Mouse (Mus musculus) hindbrain, embryonic 14.5 days (tissue): ENCODE measurements at regions not wholly inside any gene's neighbourhood (a gene's known extent, or its start where the extent isn't known, plus 50 kb on each side); places are given as distances from the start of the nearest gene placed in this dataset.

ENCODE experiments used
- ATAC-seq: fragments of 200-750 bp; cut with Nextera tagmentation; 2 replicates; pipeline ENCODE4 v1.8.0; 2017; ENCODE audit warnings: moderate number of reproducible peaks, mild to moderate bottlenecking, moderate TSS enrichment, moderate library complexity; ENCODE audit not compliant: low FRiP score
- DNase-seq: peaks from one replicate; pipeline ENCODE4 v3.0.0-alpha.2; 2015; ENCODE audit warnings: low spot score
- H3K27ac ChIP-seq: fragments of 300-500 bp; sonication (generic); 2 replicates; pipeline ENCODE4 v1.5.1; 2014; ENCODE audit warnings: mild to moderate bottlenecking, moderate library complexity
- H3K27me3 ChIP-seq: fragments of 300-500 bp; sonication (generic); 2 replicates; pipeline ENCODE4 v1.6.1; 2014; ENCODE audit warnings: mild to moderate bottlenecking, low read length, mixed read lengths; ENCODE audit not compliant: control insufficient read depth, insufficient read depth
- H3K36me3 ChIP-seq: fragments of 300-500 bp; sonication (generic); replicated peaks from 2 replicates; pipeline ENCODE4 v1.6.1; 2014; ENCODE audit not compliant: control insufficient read depth, insufficient read depth
- H3K4me1 ChIP-seq: fragments of 300-500 bp; sonication (generic); replicated peaks from 2 replicates; pipeline ENCODE4 v1.6.1; 2014; ENCODE audit warnings: antibody characterized with exemption, low read length, mixed read lengths; ENCODE audit not compliant: control insufficient read depth, insufficient read depth
- H3K4me2 ChIP-seq: fragments of 300-500 bp; sonication (generic); replicated peaks from 2 replicates; pipeline ENCODE4 v1.6.1; 2014; ENCODE audit warnings: mild to moderate bottlenecking, moderate library complexity
- H3K4me3 ChIP-seq: fragments of 300-500 bp; sonication (generic); replicated peaks from 2 replicates; pipeline ENCODE4 v1.5.1; 2014; ENCODE audit warnings: mild to moderate bottlenecking, low read length
- H3K9ac ChIP-seq: fragments of 300-500 bp; sonication (generic); 2 replicates; pipeline ENCODE4 v1.6.1; 2014
- H3K9me3 ChIP-seq: fragments of 300-500 bp; sonication (generic); 2 replicates; pipeline ENCODE4 v1.6.1; 2016; ENCODE audit warnings: low read length; ENCODE audit not compliant: control insufficient read depth
- WGBS: fragments of 180-500 bp; shearing (Covaris S2); extraction: QIAGEN DNeasy Blood & Tissue Kit; methylation state at CpG from one replicate; pipeline ENCODE4 v1.1.7; 2014; 5-methylcytosine and 5-hydroxymethylcytosine counted together

GRCm38 (mm10) chr15:26953818-26954385 is 58.5 kb upstream of the Fbxl7 start:
- Histone ChIP-seq H3K36me3 (no peaks in the 10 kb centered on the region), H3K4me2 (no peak overlapping the region), H3K27me3 (no peaks in the 10 kb centered on the region), H3K9ac (no peak overlapping the region), H3K9me3 (no peaks in the 10 kb centered on the region), H3K27ac (no peak overlapping the region), H3K4me1 (no peaks in the 10 kb centered on the region), H3K4me3 (no peak overlapping the region)
- DNase-seq, result no peak
- 19% methylated on average over 10 of the region's 10 CpGs for WGBS
- ATAC-seq, result no peak

GRCm38 (mm10) chr15:26958980-26959379 is 63.6 kb upstream of the Fbxl7 start:
- H3K4me1 ChIP-seq, result no peaks in the 10 kb centered on the region
- ATAC-seq (no peak), DNase-seq (no peak)
- no peak overlapping the region for H3K4me2 ChIP-seq
- no peak overlapping the region for H3K4me3 ChIP-seq
- no peak overlapping the region for H3K9ac ChIP-seq
- no peaks in the 10 kb centered on the region for H3K9me3 ChIP-seq
- H3K36me3 ChIP-seq, result no peaks in the 10 kb centered on the region
- H3K27ac ChIP-seq, result no peak overlapping the region
- 92% methylated on average over 2 of the region's 2 CpGs for WGBS
- no peaks in the 10 kb centered on the region for H3K27me3 ChIP-seq

- Histone ChIP-seq H3K9me3 (no peaks in the 10 kb centered on the region), H3K4me1 (no peaks in the 10 kb centered on the region), H3K27me3 (no peaks in the 10 kb centered on the region), H3K9ac (no peak overlapping the region), H3K27ac (no peak overlapping the region), H3K36me3 (no peaks in the 10 kb centered on the region), H3K4me2 (no peak overlapping the region), H3K4me3 (no peak overlapping the region)
- WGBS, result 43% methylated on average over 5 of the region's 5 CpGs
- ATAC-seq, result peak; percentile 46; the same call in 1 of the 2 replicates
- DNase-seq, result no peak
Observed at GRCm38 (mm10) chr15:26968392-26969025, 73.1 kb upstream of the Fbxl7 start.

- no peaks in the 10 kb centered on the region for H3K36me3 ChIP-seq
- H3K9ac ChIP-seq, result no peak overlapping the region
- no peaks in the 10 kb centered on the region for H3K9me3 ChIP-seq
- no peak overlapping the region for H3K4me3 ChIP-seq
- no peak overlapping the region for H3K27ac ChIP-seq
- no peak for DNase-seq
- H3K27me3 ChIP-seq, result no peaks in the 10 kb centered on the region
- no peak for ATAC-seq
- no peak overlapping the region for H3K4me2 ChIP-seq
- no peaks in the 10 kb centered on the region for H3K4me1 ChIP-seq
- 89% methylated on average over 1 of the region's 1 CpGs for WGBS
Observed at GRCm38 (mm10) chr15:26970770-26971169, 75.4 kb upstream of the Fbxl7 start.

GRCm38 (mm10) chr15:26993054-26993453 is 97.7 kb upstream of the Fbxl7 start:
- Histone ChIP-seq H3K9ac (no peak overlapping the region), H3K4me3 (no peak overlapping the region), H3K4me1 (no peaks in the 10 kb centered on the region), H3K27me3 (no peaks in the 10 kb centered on the region), H3K9me3 (no peaks in the 10 kb centered on the region), H3K36me3 (no peaks in the 10 kb centered on the region), H3K27ac (no peak overlapping the region), H3K4me2 (no peak overlapping the region)
- no peak for DNase-seq
- no peak for ATAC-seq
- 42% methylated on average over 1 of the region's 1 CpGs for WGBS

GRCm38 (mm10) chr15:27009069-27009468 is 113.7 kb upstream of the Fbxl7 start:
- Histone ChIP-seq H3K4me3 (no peak overlapping the region), H3K4me2 (no peak overlapping the region), H3K27me3 (no peaks in the 10 kb centered on the region), H3K9me3 (no peaks in the 10 kb centered on the region), H3K27ac (no peak overlapping the region), H3K9ac (no peak overlapping the region), H3K36me3 (no peaks in the 10 kb centered on the region), H3K4me1 (peaks cover 6% of the 10 kb centered on the region)
- DNase-seq (no peak), ATAC-seq (no peak)
- 80% methylated on average over 4 of the region's 4 CpGs for WGBS

DNA sequence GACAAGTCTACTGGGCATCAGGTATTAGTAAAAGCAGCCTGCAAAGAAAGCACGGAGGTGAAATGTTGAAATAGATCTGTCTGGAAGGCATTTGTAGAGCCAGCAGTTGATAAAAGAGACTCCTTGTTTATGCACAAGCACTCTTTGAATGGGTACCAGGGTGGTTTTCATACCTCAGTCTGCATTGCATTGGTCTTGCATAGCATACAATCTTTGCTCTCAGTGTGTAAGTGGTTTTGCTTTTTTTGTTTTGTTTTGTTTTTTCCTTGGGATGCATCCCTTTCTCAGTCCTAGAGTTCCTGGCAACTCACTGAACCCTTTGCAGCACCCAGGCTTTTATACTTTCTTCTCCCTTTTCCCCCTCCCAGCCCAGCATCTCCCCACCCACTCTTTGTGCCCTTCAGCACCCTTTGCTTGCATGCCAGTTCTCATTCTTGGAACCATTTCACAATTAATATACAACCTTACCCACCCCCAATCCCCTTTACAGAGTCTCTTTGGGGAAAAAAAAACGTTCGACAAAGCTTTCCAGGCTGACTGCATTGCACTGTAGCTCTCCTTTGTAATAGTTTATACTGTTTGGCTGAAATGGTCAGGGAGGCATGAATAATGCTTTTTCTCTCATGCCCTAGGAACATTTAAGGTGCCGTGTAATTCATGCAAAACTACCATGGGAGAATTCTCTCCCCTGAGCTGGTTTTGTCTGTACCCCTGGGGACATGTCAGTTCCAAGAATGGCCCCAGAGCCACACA is 118.7 kb upstream of the Fbxl7 start:
- Histone ChIP-seq H3K9ac (no peak overlapping the region), H3K4me2 (no peak overlapping the region), H3K9me3 (no peaks in the 10 kb centered on the region), H3K36me3 (no peaks in the 10 kb centered on the region), H3K27me3 (no peaks in the 10 kb centered on the region), H3K27ac (no peak overlapping the region; the same call in 1 of the 2 replicates), H3K4me1 (peaks cover 10% of the 10 kb centered on the region), H3K4me3 (no peak overlapping the region)
- 13% methylated on average over 4 of the region's 4 CpGs for WGBS
- ATAC-seq, result peak; percentile 71; the same call in 1 of the 2 replicates
- peak; percentile 27 for DNase-seq

DNA sequence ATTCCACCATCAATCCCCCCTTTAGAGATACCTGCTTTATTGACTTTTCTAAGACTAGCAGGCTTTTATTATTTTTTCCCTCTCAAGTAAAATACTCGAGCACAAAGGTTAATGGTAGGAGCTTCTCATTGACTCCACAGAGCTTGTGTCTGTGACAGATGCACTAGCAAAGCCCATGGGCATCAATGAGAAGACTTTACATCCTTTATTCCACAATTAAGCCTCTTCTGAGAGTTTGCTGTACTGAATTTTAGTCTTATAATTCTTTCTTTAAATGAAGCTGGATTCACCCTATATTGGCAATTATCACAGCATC is 119.2 kb upstream of the Fbxl7 start:
- Histone ChIP-seq H3K4me2 (no peak overlapping the region), H3K27ac (no peak overlapping the region), H3K36me3 (no peaks in the 10 kb centered on the region), H3K27me3 (no peaks in the 10 kb centered on the region), H3K9me3 (no peaks in the 10 kb centered on the region), H3K4me1 (peaks cover 10% of the 10 kb centered on the region), H3K4me3 (no peak overlapping the region), H3K9ac (no peak overlapping the region)
- no peak for ATAC-seq
- WGBS, result 0% methylated on average over 1 of the region's 1 CpGs
- DNase-seq, result no peak

- WGBS, result 56% methylated on average over 5 of the region's 5 CpGs
- ATAC-seq, result no peak
Observed at GRCm38 (mm10) chr15:27020471-27020870, 125.1 kb upstream of the Fbxl7 start.

More at GRCm38 (mm10) chr15:27020471-27020870, 125.1 kb upstream of the Fbxl7 start:
- Histone ChIP-seq H3K27ac (no peak overlapping the region), H3K27me3 (no peaks in the 10 kb centered on the region), H3K4me2 (no peak overlapping the region), H3K4me1 (no peaks in the 10 kb centered on the region), H3K36me3 (no peaks in the 10 kb centered on the region), H3K9ac (no peak overlapping the region), H3K4me3 (no peak overlapping the region), H3K9me3 (no peaks in the 10 kb centered on the region)
- DNase-seq, result no peak
